Mouse (Mus musculus) heart, adult 18-20 months (tissue): ENCODE results near the gene Rusc2. TPM values are rescaled to one million over a fixed set of nuclear protein-coding genes. Genes with fewer than 3 reads are reported as not detected.
A peak's percentile ranks its signal among the peaks of the same experiment; 100 is the strongest.

ENCODE experiments used
- DNase-seq, 2 experiments: peaks; one replicate each; pipeline ENCODE4 v3.0.0; 2021 to 2022; ENCODE audit warnings: mixed read lengths in 1 of 2
- total RNA-seq, 2 experiments: library from RNA; stranded (reverse); gene quantifications; 2 replicates each; pipeline ENCODE4 v1.2.3; 2021

Rusc2 gene
- total RNA-seq, 2 experiments from 2014 or later, result 50.5 to 53.9 TPM

- peak; percentile 39 to 58 for DNase-seq
Measured at GRCm38 (mm10) chr4:43384083-43384460, 2.3 kb downstream of the Rusc2 start.

- DNase-seq, result no peak
Measured at GRCm38 (mm10) chr4:43384541-43384940, 2.8 kb downstream of the Rusc2 start.

- no peak for DNase-seq
Measured at GRCm38 (mm10) chr4:43386932-43387331, 5.2 kb downstream of the Rusc2 start.

GRCm38 (mm10) chr4:43389390-43389789 lies 7.6 kb downstream of the Rusc2 start:
- DNase-seq, result no peak

GRCm38 (mm10) chr4:43389845-43390440 lies 8.2 kb downstream of the Rusc2 start:
- peak; percentile 57 to 65 for DNase-seq

- no peak for DNase-seq
Measured at GRCm38 (mm10) chr4:43391521-43392050, 9.8 kb downstream of the Rusc2 start.

GRCm38 (mm10) chr4:43394345-43394891 lies 12.6 kb downstream of the Rusc2 start:
- peak; percentile 89 to 95 for DNase-seq

GRCm38 (mm10) chr4:43395147-43395546 lies 13.4 kb downstream of the Rusc2 start:
- no peak for DNase-seq

GRCm38 (mm10) chr4:43395836-43396235 lies 14.1 kb downstream of the Rusc2 start:
- DNase-seq, result no peak

- DNase-seq, result no peak
Measured at GRCm38 (mm10) chr4:43396381-43396780, 14.6 kb downstream of the Rusc2 start.

- DNase-seq, result no peak
Measured at GRCm38 (mm10) chr4:43398014-43398413, 16.2 kb downstream of the Rusc2 start.

GRCm38 (mm10) chr4:43398829-43399331 lies 17.1 kb downstream of the Rusc2 start:
- DNase-seq, result peak; percentile 72 to 83

GRCm38 (mm10) chr4:43399391-43400131 lies 17.8 kb downstream of the Rusc2 start:
- peak; percentile 78 to 87 for DNase-seq

- no peak for DNase-seq
Measured at GRCm38 (mm10) chr4:43400976-43401375, 19.2 kb downstream of the Rusc2 start.

- DNase-seq, result no peak
Measured at GRCm38 (mm10) chr4:43401486-43401885, 19.7 kb downstream of the Rusc2 start.

- peak; percentile 74 to 81 for DNase-seq
Measured at GRCm38 (mm10) chr4:43402212-43402611, 20.4 kb downstream of the Rusc2 start.

GRCm38 (mm10) chr4:43404697-43405096 lies 22.9 kb downstream of the Rusc2 start:
- DNase-seq, result no peak

GRCm38 (mm10) chr4:43406162-43406971 lies 24.6 kb downstream of the Rusc2 start:
- DNase-seq, result peak; percentile 87 to 93

- no peak for DNase-seq
Measured at GRCm38 (mm10) chr4:43407071-43407920, 25.5 kb downstream of the Rusc2 start.

- no peak for DNase-seq
Measured at GRCm38 (mm10) chr4:43414761-43415160, 33.0 kb downstream of the Rusc2 start.
